Mouse (Mus musculus): Measurements from ENCODE around the gene Mpp6.

Mpp6 gene

DNA sequence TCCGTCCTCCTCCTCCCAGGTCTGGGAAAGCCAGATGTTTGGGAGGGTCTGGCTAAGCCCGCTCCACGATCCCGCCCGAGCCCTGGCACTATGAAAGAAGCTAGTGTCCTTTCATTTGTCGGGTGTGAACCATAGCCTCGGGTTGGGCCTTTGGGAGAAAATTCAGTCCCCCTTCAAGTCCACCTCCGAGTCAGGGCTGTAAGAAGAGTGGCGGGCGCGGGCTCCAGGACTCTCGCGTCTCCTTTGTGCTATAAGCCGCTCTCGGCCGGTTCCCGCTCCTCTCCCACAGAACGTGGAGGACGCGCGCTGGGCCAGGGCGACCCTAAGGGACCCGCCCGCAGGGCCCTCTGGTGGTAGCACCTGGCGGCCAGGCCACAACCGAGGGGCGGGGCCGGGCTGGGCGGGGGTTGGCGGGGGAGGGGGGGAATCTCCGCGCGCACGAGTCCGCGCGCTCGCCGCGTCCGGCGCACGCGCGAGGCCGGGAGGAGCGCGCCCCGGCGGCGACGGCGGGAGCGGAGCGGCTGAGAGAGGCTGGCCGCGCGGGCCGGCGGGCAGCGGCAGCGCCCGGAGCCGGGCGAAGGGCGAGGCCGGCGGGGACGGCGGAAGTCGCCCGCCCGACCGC lies at the start of gene Mpp6:
Gene Mpp6, plus strand, starts transcription at position 485 of the 622 bp plus-strand sequence.
- DNase-seq (ENCODE audit: low spot score in 2 of 2) = peak; percentile 34 to 46

DNA sequence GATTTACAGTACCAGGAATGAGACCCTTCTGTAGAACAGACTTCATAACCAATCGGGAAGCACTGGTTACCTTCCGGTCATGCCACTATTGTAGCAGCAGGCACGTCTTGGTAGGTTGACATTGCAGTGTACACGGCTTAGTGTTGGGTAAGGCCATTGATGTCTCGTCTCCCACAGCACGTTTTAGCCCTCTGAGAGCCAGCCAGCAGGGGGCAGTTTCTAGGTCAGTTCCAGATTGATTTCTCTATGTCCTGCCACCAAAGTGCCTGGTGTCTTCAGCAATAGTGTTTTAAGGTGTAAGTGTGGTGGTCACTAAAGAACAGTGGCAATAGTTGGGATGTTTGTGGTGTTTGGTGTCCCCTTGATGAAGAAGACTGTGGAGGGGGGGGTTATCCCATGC lies 43.9 kb upstream of the Mpp6 start:
- DNase-seq (ENCODE audit: low spot score in 2 of 2) = no peak

DNA sequence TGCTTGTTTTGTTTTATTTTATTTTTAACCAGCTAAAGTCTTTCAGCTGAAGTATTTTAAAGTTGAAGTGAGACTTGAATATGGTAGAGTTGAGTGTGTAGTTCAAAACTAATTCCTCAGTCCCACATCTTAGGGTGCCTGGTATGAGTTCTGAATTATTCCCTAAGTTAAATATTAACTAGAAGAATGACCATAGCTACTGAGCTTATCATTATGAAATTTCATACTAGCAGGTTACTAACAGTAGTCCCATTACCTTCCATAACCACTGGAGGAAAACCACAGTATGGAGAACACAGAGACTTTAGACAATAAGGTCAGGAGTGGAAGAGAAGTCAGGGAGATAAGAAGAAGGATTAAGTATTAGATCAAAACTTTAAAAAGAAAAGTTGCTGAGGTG lies 41.6 kb upstream of the Mpp6 start:
- DNase-seq (ENCODE audit: low spot score in 2 of 2) = no peak

DNA sequence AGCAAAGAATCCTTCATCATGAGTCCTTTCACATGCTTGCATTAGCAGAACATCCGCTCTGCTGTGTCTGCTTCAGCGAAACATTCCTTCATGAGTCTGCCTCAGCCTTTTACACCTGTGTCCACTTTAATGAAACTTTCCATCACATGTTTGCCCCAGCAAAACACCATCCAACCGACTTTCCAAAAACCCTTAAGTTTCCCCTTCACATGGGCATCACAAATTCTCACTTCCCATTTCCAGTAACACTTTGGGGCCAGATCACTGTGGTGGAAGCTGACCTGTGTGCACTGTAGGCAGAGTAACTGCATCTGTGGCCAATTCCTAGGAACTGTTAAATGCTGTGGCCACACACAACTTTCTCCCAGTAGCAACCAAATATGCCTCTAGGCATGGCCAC lies 34.8 kb upstream of the Mpp6 start:
- DNase-seq (ENCODE audit: low spot score in 2 of 2) = no peak

DNA sequence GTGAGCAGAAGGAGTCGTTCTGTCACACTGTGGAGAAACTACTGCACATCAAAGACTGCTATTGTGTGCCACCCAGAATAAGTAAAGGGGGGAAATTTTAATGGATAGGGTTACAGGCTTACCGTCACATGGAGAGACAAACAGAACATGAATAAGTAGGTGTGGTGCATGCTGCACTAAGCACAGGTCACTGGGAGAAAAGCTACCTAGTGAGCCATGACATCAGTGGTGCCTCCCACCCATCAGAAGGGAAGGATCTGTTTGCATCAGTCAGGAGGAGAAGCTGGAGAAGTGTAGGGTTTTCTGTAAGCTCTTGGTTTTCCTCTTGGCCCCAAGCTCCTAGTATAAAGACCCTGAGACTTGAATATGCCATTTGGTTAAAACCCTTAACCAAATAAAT lies 33.6 kb upstream of the Mpp6 start:
- DNase-seq (ENCODE audit: low spot score in 2 of 2) = no peak

DNA sequence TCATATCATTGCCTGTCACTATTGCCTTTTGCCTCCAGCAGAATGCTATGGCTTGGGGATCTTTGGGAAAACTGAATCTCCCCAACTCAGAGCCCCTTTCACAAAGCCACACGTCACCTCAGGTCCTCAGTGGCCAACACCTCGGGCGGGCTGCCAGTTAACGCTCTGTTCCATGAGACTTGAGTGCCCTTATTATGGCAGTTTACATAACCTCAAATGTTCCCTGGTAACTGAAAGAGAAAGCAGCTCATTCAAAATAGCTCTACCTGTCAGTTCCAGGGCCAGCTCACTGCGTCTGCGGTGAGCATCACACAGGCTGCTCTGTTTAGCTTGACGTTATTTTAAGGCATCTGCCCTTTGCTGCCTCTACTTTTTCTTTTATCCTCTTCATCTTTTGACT lies 29.6 kb upstream of the Mpp6 start:
- DNase-seq (ENCODE audit: low spot score in 2 of 2) = no peak

DNA sequence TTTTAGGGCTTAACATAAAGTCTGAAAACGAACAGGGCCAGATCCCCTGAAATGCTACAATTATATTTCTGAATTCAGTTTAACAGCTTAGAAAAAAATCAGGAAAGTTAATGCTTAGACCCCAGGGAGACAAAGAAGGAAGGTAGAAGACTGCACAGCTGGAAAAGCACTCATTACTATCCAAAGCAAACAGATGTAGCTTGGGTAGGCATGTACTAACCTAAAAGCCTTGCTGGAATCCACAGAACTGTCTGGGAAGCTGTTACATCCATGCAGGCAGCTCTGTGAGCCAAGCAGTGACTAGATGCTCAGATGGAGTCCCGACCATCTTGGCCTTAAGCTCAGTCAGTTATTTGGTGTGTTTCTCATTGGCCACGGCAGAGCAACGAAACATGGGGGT lies 24.8 kb upstream of the Mpp6 start:
- no peak for DNase-seq (ENCODE audit: low spot score in 2 of 2)

DNA sequence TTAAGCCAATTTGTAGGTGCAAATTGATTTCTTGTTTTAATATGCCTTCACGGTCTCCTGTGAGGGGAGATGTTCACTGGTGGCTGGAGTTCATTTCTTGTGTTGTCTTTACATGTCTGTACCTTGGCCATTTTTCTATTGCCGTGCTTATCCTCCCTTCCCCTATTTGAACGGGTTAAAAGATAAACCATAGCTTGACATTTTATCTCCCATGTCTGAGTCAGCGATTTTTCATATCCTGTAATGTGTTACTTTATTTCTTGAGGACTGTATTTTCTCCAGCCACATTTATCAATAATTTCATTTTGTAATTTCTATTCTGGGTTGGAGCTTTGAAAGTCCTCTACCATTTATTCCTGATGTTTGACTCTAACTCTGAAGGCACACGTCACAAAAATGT lies 20.7 kb upstream of the Mpp6 start:
- no peak for DNase-seq (ENCODE audit: low spot score in 2 of 2)

DNA sequence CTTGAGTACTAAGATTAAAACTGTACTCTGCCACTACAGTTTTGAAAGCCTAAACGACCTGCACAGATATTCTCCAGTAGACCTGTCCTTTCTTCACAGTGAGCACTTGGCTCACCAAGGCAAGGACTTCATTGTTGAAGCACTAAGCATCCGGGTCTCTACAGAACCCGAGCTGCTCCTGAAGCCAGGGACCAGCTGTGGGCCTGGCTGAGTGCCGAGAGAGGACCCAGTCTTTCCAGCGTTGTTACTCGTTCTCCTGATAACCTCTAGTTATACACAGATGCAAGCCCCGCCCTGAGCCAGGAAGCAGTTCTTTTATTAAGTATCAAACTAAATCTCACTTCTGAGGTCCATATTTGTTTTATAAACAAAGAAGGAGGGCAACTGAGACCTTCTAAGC lies 19.8 kb upstream of the Mpp6 start:
- no peak for DNase-seq (ENCODE audit: low spot score in 2 of 2)

DNA sequence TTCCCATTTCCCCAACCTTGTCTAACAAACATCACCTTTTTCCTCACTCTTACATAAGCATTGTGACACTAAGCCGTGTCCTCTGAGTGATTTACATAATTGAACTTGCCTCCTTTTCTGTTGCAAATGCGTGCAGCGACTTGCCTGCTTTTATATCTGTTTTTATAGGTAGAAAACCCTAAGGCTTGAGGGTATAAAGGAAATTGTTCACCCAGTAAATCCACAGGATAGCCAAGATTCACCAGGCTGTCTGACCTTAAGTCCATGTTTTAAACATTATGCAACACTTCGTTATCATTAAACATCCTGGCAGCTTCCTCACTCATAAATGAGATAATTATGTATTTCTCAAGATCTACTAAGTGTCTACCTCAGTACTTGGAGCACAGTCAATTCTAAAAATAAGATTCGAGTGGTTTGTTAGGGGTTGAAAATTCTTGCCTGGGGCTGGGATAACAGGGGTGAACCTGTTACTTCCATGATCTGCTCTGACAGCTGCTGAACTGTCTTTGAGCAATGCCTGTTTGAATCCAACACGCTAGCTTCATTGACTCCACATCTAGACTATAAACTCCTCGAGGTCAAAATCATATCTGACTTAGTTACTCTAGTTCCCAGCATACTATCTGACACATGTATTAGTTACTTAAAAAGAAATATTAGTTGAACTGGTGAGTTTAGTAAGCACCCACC lies 18.4 kb upstream of the Mpp6 start:
- DNase-seq (ENCODE audit: low spot score in 2 of 2) = no peak

DNA sequence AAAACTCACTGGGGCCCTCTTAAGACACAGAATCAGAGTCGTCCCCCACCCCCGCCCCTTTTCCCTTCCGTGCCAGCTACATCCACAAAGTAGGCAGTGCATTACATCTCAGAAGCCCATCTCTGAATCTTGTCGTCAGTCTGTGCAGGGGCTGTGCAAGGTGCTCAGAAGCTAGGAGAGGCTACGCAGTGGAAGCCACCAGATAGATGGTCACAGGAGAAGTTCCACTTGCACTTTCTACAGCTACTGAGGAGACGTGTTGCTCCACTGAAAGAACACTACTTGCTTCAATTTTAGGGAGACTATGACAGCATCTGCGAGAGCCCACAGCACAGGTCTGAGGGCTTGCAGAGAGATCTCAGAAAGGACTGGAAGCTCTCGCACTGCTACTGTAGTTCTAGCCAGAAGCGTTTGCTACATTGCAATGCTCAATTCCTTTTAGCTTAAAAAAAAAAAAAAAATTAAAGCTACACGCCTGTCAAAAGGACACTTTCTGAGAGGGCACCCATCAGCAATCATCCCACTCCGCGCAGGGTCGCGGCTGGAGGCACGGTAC lies 762 bp upstream of the Mpp6 start:
- DNase-seq (ENCODE audit: low spot score in 2 of 2) = no peak

DNA sequence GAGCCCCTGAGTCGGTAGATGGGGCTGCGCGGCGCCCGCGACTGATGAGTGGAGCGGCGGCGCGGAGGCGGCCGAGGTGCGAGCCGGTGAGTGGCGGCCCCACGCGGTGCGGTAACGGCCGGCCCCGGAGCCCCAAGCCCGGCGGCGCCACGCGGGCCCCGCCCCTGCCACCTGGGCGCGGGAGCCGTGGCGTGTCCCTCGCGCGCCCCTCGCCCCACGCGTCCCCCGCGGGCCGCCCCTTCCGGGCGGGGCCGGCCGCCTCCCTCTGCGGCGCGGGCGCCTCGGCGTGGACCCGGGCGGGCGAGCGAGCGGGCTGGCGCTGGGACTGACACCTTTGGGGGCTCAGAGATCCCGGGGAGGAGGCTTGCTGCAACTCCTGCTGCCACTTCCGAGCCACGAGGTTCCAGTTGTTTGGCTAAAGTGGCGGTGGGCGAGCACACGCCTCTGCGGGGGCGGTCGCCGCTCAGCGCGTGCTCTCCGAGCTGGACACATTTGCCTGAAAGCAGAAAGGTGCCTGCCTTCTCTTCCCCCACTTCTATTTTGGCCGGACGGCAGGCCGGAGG lies 419 bp downstream of the Mpp6 start:
- DNase-seq (ENCODE audit: low spot score in 2 of 2) = peak; percentile 19 to 43

DNA sequence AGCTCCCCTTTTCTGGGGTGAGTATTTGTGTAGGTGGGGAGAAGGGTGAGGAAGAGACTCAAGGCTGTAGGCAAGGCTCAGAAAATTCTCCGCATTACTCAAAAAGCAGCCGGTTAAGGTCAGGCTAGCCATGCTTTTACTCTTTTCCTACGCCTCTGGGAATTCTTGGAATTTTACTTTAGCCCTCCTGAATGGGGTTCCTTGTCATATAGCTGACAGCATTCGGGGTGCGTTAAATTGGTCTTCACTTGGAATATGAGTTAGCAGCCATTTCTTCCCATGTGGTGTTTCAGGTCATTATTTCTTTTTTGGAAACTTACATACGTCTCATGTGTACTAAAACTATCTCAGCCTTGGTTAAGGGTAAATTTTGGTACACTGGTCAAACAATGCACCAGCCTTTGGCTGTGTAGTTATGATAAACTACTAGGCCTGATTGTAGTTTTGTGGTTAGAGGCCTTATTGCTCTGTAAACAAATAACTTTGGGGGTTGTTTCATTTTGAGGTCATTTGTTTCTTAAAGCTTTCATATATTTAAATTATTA lies 1.1 kb downstream of the Mpp6 start:
- DNase-seq (ENCODE audit: low spot score in 2 of 2) = no peak

DNA sequence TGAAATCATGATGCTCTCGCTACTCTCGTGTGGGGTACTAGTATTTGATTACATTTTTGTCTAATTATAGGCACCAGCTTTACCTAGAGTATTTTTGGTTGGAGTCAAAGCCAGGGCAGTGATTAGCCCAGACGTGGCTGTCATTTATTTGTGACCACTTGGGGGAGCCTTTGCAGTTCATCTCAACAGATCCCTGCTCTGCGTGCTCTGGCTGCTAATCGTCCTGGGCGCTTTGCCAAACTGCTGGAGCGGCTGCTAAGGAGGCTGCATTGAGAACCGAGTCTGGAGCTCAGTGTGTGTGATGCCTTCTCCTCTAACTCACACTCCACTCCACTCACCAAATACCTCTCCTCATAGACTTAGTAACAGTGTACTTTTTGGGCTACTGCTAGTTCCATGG lies 2.7 kb downstream of the Mpp6 start:
- peak; percentile 90 for DNase-seq (ENCODE audit: low spot score in 2 of 2)

DNA sequence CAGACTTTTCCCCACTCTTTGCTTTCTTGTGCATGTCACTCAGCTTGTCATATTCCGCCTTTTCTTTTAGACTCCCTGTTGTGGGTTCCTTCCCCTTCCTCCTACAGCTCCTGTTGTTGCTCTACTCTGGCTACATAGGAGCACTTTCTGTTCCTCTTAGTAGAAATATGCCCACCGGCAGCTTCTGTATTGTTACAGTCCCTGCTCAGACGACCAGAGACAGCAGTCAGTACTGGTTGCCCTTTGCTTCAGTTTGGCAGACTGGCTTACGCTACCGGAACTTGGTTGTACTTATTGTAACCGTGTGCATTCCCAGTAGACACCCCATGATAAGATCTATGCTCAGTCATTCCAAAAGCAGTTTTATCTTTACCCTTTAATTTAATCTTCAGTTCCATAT lies 4.2 kb downstream of the Mpp6 start:
- no peak for DNase-seq (ENCODE audit: low spot score in 2 of 2)

DNA sequence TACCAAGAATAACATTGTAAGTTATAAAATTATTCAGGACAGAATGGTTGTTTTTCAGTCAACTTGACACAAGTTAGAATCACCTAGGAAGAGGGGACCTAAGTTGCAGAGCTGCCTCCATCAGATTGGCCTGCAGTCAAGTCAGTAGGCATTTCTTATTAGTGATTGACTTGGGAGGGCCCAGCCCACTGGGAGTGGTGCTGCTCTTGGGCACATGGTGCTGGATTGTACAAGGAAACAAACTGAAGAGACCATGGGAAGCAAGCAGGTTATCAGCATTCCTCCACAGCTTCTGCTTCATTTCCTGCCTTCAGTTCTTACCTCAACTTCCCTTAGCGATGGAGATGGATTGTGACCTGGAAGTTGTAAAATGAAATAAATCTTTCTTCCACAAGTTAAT lies 10.9 kb downstream of the Mpp6 start:
- no peak for DNase-seq (ENCODE audit: low spot score in 2 of 2)

DNA sequence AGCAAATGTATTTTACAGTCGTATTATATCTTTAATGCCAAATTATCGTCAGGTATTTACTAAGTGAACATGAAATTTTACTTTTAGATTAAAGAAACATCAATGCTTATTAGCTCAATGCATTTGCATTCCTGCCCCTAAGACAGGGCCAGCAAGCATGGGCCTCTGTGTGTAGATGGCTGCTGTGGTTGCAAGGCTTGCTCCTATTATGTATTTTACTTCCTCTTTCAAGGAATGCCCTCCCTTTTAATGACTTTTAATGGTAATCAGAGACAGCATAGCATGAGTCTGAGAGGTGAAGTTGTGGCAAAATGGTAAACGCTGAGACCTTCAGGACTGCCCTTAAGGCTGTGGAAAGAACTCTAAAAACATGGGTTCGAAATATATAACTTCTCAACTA lies 12.8 kb downstream of the Mpp6 start:
- DNase-seq (ENCODE audit: low spot score in 2 of 2) = no peak

DNA sequence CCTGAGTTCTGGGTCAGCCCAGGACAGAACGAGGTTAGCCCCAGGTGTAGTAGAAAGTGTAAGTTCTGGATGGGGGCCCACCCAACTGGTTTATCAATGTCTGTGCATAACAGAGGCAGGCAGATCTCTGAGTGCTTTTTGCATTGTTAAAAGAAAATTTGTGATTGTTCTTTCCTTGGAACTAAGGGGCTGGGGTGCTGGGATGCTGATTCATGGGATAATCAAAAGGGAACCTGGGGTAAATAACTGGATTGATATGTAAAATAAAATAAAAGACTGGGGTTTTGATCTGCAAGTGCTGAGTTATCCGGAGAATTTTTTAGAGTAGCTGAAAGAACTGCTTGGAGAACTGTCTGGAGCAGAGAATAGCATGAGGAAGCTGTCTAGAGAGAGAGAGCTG lies 14.2 kb downstream of the Mpp6 start:
- DNase-seq (ENCODE audit: low spot score in 2 of 2) = no peak

DNA sequence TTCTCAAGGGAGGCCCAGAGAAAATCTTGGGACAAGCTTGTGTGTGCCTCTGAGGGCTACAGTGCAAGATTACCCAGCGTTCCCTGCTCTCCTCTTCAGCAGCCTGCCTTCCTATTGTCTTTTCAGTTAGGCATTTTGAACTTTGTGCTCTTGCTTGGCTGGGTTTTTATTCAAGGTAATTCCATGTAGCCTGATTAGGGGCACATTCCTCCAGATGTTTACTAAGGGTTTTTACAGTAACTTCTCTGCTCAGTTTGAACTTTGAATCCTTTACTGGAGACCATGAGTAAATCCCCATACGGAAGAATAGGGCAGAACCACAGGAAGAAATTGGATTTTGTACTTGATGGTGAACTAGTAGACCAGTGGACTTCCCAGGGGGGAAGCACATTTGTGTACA lies 16.3 kb downstream of the Mpp6 start:
- DNase-seq (ENCODE audit: low spot score in 2 of 2) = no peak

DNA sequence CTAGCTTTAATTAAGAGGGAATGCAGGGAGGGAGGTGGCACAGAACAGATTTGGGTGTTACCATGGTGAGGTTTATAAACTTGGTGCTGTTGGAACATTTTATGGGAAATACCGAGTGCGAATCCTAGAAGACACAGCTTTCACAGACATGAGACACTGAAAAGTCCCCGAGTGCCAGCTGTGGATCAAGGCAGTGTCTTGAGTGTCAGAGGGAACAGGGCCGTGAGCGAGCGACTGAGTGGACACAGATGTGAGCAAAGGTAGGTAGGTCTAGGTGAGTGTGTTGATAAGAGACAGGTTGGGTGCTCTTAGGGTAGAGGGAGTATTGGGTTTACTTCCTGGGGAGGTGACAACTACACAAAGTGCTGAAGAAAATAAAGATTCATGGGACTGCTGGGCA lies 17.5 kb downstream of the Mpp6 start:
- no peak for DNase-seq (ENCODE audit: low spot score in 2 of 2)

DNA sequence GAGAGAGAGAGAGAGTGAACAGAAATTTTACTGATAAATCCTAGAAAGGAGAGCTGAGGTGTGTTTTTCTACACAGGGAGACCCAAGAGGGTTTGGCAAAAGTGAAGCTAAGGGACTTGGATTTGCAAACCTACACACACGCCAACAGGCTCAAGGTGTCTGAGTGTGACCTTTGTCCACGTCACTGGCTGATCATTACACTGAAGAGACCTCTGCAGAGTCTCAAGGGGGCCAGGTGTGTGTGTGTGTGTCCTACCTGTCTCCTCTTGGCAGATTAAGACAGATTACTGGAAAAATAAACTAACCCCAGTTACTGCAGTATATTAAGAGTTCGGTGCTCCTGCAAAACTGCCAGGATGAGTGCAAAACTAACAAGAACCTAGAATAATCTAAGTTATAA lies 27.6 kb downstream of the Mpp6 start:
- no peak for DNase-seq (ENCODE audit: low spot score in 2 of 2)

DNA sequence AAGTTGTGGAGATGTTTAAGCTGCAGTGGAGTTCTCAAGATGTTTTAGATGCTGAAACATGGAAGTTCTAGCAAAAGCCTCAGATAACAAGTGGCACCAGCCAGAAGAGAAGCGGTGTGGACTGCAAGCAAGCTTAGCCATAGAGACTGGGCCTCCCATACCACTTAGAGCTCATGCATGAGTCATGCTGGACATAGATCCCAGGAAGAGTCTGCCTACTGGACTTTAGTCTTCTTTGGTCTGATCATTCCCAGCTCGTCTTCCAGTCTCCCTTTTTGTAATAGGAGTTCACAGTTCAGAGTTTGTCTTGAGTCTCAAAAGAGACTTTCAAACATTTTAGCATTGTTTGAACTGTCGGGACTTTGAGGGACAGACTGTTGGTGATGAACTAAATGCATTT lies 29.5 kb downstream of the Mpp6 start:
- DNase-seq (ENCODE audit: low spot score in 2 of 2) = no peak

DNA sequence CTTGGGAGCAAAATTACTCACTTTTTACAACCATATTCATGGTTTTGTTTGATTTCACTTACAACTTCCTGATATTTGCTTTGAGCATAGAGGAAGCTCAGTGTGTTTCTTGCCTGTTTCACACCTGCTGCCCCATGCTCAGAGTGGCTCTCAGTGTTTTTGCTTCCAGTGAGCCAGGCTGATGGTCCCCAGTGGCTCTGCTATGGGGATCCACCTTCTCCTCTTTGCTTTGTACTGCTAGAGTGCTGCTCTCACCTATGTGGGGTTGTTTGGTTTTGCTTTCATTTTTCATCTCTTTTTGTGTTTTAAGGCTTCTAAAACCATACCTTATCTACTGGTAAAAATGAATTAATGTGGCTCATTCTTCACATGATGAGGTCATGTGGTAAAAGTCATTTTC lies 36.1 kb downstream of the Mpp6 start:
- DNase-seq (ENCODE audit: low spot score in 2 of 2) = no peak

Measured in right cerebral cortex, postnatal 36 days (tissue).